In the genomic region with DNA sequence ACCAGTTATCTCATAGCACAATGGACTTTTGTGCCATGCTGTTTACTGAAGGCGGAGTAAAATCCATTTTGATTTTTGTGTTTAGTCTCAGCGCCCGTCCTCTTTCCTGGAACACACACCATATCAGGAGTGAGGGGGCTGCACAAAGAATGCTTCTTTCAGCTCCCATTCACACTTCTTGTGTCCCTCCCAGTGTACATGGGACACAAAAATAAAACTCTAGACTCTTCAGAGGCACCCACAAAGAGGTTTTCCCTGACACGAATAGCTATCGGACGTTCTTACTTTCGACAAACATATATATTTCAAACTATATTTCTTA, we compare ENCODE assay signal across 9 mouse cellular contexts.
A peak's percentile ranks its signal among the peaks of the same experiment; 100 is the strongest.
DNase-seq lines count a peak whose midpoint lies in the region; ATAC-seq and TF ChIP-seq lines count a peak whose summit lies in the region.
"Had no signal": no experiment of that assay in that cellular context is flagged by ENCODE, and none has a peak within 500 bp of the region (broad histone marks: within the 10 kb centered on the region; RNA-seq: fewer than 3 reads in every experiment).

No protein-coding gene starts in this region.

- H3K9ac ChIP-seq in stomach, embryonic 14.5 days (replicated peaks; ENCODE audit: low read depth, low read length): no peak overlapping the region
- no peak overlapping the region for H3K9ac ChIP-seq in stomach, postnatal 0 days (ENCODE audit: low read length)
- H3K9ac ChIP-seq in hindbrain, embryonic 11.5 days (ENCODE audit: low read depth, low read length): no peak overlapping the region
- no peak overlapping the region; the same call in 1 of the 2 replicates for H3K9ac ChIP-seq in midbrain, embryonic 12.5 days (replicated peaks)

- no peaks in the 10 kb centered on the region for H3K4me1 ChIP-seq in stomach, embryonic 14.5 days (ENCODE audit: control insufficient read depth, insufficient read depth, low read length)
- H3K4me1 ChIP-seq in stomach, postnatal 0 days (replicated peaks; ENCODE audit: control insufficient read depth, insufficient read depth): no peaks in the 10 kb centered on the region
- H3K4me1 ChIP-seq in hindbrain, embryonic 11.5 days (replicated peaks; ENCODE audit: control insufficient read depth, insufficient read depth, low read length): no peaks in the 10 kb centered on the region; the same call in 1 of the 2 replicates
- peaks cover 16% of the 10 kb centered on the region for H3K4me1 ChIP-seq in midbrain, embryonic 12.5 days

- WGBS in stomach, embryonic 14.5 days: 44% methylated on average over 7 of the region's 7 CpGs
- 36% methylated on average over 7 of the region's 7 CpGs for WGBS in stomach, postnatal 0 days
- WGBS in hindbrain, embryonic 11.5 days: 27% methylated on average over 7 of the region's 7 CpGs
- 15% methylated on average over 7 of the region's 7 CpGs for WGBS in midbrain, embryonic 12.5 days

- intact Hi-C loops in gastrocnemius, postnatal 36 days (cut with DNase I): no loop called here

- no peak for TF ChIP-seq EP300 in stomach, postnatal 0 days (optimal IDR thresholded peaks at IDR 0.05)

- TF ChIP-seq CTCF in stomach, postnatal 0 days (IDR thresholded peaks at IDR 0.05; ENCODE audit: low read depth): no peak

- no peaks in the 10 kb centered on the region for H3K9me3 ChIP-seq in stomach, embryonic 14.5 days (ENCODE audit: control insufficient read depth, low read depth, low read length)
- H3K9me3 ChIP-seq in stomach, postnatal 0 days (ENCODE audit: control insufficient read depth, low read length): no peaks in the 10 kb centered on the region
- H3K9me3 ChIP-seq in hindbrain, embryonic 11.5 days (ENCODE audit: control insufficient read depth, low read length): no peaks in the 10 kb centered on the region
- H3K9me3 ChIP-seq in midbrain, embryonic 12.5 days: no peaks in the 10 kb centered on the region

- ATAC-seq in stomach, embryonic 14.5 days (ENCODE audit: insufficient number of reproducible peaks, insufficient read depth, low FRiP score, low read depth): no peak
- no peak for ATAC-seq in stomach, postnatal 0 days (ENCODE audit: low FRiP score, low TSS enrichment)
- no peak for ATAC-seq in hindbrain, embryonic 11.5 days (ENCODE audit: low FRiP score)
- no peak for ATAC-seq in midbrain, embryonic 12.5 days (ENCODE audit: low FRiP score, low read depth)

- no peaks in the 10 kb centered on the region for H3K27me3 ChIP-seq in stomach, embryonic 14.5 days (ENCODE audit: control insufficient read depth, insufficient read depth, low read length)
- no peaks in the 10 kb centered on the region for H3K27me3 ChIP-seq in stomach, postnatal 0 days (ENCODE audit: control insufficient read depth, insufficient read depth, low read length)
- H3K27me3 ChIP-seq in hindbrain, embryonic 11.5 days (ENCODE audit: control insufficient read depth, insufficient read depth, low read length): no peaks in the 10 kb centered on the region
- H3K27me3 ChIP-seq in midbrain, embryonic 12.5 days: no peaks in the 10 kb centered on the region

- H3K4me3 ChIP-seq in stomach, embryonic 14.5 days (ENCODE audit: low read depth, low read length): no peak overlapping the region
- no peak overlapping the region for H3K4me3 ChIP-seq in stomach, postnatal 0 days (ENCODE audit: low read depth, low read length)
- H3K4me3 ChIP-seq in hindbrain, embryonic 11.5 days (ENCODE audit: low read depth, low read length): no peak overlapping the region
- peak overlapping the region; percentile 29 for H3K4me3 ChIP-seq in midbrain, embryonic 12.5 days
- H3K4me3 ChIP-seq: erythroblast, embryonic 14.5 days had no signal

- H3K27ac ChIP-seq in stomach, embryonic 14.5 days (ENCODE audit: low read length): no peak overlapping the region
- H3K27ac ChIP-seq in stomach, postnatal 0 days (replicated peaks): no peak overlapping the region
- peak overlapping the region; percentile 83 for H3K27ac ChIP-seq in hindbrain, embryonic 11.5 days (ENCODE audit: low read depth, low read length)
- H3K27ac ChIP-seq in midbrain, embryonic 12.5 days (replicated peaks): peak overlapping the region; percentile 92

- no peaks in the 10 kb centered on the region for H3K36me3 ChIP-seq in stomach, embryonic 14.5 days (ENCODE audit: control insufficient read depth, insufficient read depth, low read length)
- H3K36me3 ChIP-seq in stomach, postnatal 0 days (ENCODE audit: control insufficient read depth, insufficient read depth, low read length): no peaks in the 10 kb centered on the region
- no peaks in the 10 kb centered on the region for H3K36me3 ChIP-seq in hindbrain, embryonic 11.5 days (ENCODE audit: control insufficient read depth, insufficient read depth, low read length)
- H3K36me3 ChIP-seq in midbrain, embryonic 12.5 days: no peaks in the 10 kb centered on the region

- no peak for DNase-seq in stomach, postnatal 0 days (ENCODE audit: low spot score)
- no peak for DNase-seq in hindbrain, embryonic 11.5 days (ENCODE audit: low spot score)
- no peak for DNase-seq in retina, postnatal 1 day
- no peak for DNase-seq in gastrocnemius, postnatal 36 days
- DNase-seq in natural killer cell, adult 2 months (ENCODE audit: low spot score in 2 of 2): no peak
- DNase-seq: lung, postnatal 10 days had no signal

- H3K4me2 ChIP-seq in stomach, embryonic 14.5 days (replicated peaks; ENCODE audit: low read depth, low read length): peak overlapping the region; percentile 26
- H3K4me2 ChIP-seq in stomach, postnatal 0 days (replicated peaks; ENCODE audit: low read depth): no peak overlapping the region
- H3K4me2 ChIP-seq in hindbrain, embryonic 11.5 days (replicated peaks; ENCODE audit: low read depth, low read length): peak overlapping the region; percentile 24; the same call in 1 of the 2 replicates
- peak overlapping the region; percentile 47 for H3K4me2 ChIP-seq in midbrain, embryonic 12.5 days (replicated peaks)

Comparison
In these comparisons a context has a peak if more than half of its experiments do, and no peak if none do; other contexts are left out.
1. H3K27ac ChIP-seq: peak in hindbrain, embryonic 11.5 days (single experiment) and midbrain, embryonic 12.5 days (single experiment); none in stomach, embryonic 14.5 days (single experiment) and stomach, postnatal 0 days (single experiment).